Mouse (Mus musculus) stomach, embryonic 14.5 days (tissue): ENCODE results near the gene Ksr2. TPM values are rescaled to one million over a fixed set of nuclear protein-coding genes. Genes with fewer than 3 reads are reported as not detected.

Experiments used
- ATAC-seq: fragments of 200-750 bp; cut with Nextera tagmentation; 2 replicates; pipeline ENCODE4 v1.8.0; 2017; ENCODE audit warnings: low read depth, moderate TSS enrichment; ENCODE audit not compliant: insufficient number of reproducible peaks, insufficient read depth, low FRiP score
- H3K27ac ChIP-seq: fragments of 300-500 bp; sonication (generic); 2 replicates; pipeline ENCODE4 v1.5.1; 2014; ENCODE audit warnings: mild to moderate bottlenecking, low read length, moderate library complexity, mixed read lengths
- H3K27me3 ChIP-seq: fragments of 300-500 bp; sonication (generic); 2 replicates; pipeline ENCODE4 v1.6.1; 2014; ENCODE audit warnings: low read length, control low read depth, mixed read lengths; ENCODE audit not compliant: control insufficient read depth, insufficient read depth
- H3K36me3 ChIP-seq: fragments of 300-500 bp; sonication (generic); 2 replicates; pipeline ENCODE4 v1.6.1; 2014; ENCODE audit warnings: mild to moderate bottlenecking, control low read depth, low read length, moderate library complexity, mixed read lengths; ENCODE audit not compliant: control insufficient read depth, insufficient read depth
- H3K4me1 ChIP-seq: fragments of 300-500 bp; sonication (generic); 2 replicates; pipeline ENCODE4 v1.6.1; 2014; ENCODE audit warnings: low read length, control low read depth, mixed read lengths; ENCODE audit not compliant: control insufficient read depth, insufficient read depth
- H3K4me2 ChIP-seq: fragments of 300-500 bp; sonication (generic); replicated peaks from 2 replicates; pipeline ENCODE4 v1.6.1; 2014; ENCODE audit warnings: low read depth, low read length, control low read depth
- H3K4me3 ChIP-seq: fragments of 300-500 bp; sonication (generic); 2 replicates; pipeline ENCODE4 v1.5.1; 2014; ENCODE audit warnings: low read depth, low read length, control low read depth
- H3K9ac ChIP-seq: fragments of 300-500 bp; sonication (generic); replicated peaks from 2 replicates; pipeline ENCODE4 v1.6.1; 2014; ENCODE audit warnings: low read depth, mild to moderate bottlenecking, control low read depth, low read length, moderate library complexity, mixed read lengths
- H3K9me3 ChIP-seq: fragments of 300-500 bp; sonication (generic); 2 replicates; pipeline ENCODE4 v1.6.1; 2016; ENCODE audit warnings: low read depth, low read length, control low read depth; ENCODE audit not compliant: control insufficient read depth
- WGBS: fragments of 180-500 bp; shearing (Covaris S2); extraction: QIAGEN DNeasy Blood & Tissue Kit; methylation state at CpG from one replicate; pipeline ENCODE4 v1.1.7; 2014; 5-methylcytosine and 5-hydroxymethylcytosine counted together
- polyA plus RNA-seq: library from polyadenylated mRNA; unstranded; fragments of >200 nt; fragmentation: Nextera tagmentation; extraction: Ambion mirVana; gene quantifications from 2 replicates; pipeline ENCODE4 v1.2.1, GENCODE M21; 2014

The Ksr2 gene
- polyA plus RNA-seq, 1 experiment from 2014 or later, result 0.69 TPM

GRCm38 (mm10) chr5:117509511-117510375, 95.9 kb downstream of the Ksr2 start:
- Histone ChIP-seq H3K36me3 (no peaks in the 10 kb centered on the region), H3K27ac (no peak overlapping the region), H3K4me2 (peak overlapping the region; percentile 18; the same call in 1 of the 2 replicates), H3K9ac (no peak overlapping the region), H3K4me1 (no peaks in the 10 kb centered on the region), H3K4me3 (no peak overlapping the region), H3K27me3 (no peaks in the 10 kb centered on the region), H3K9me3 (no peaks in the 10 kb centered on the region)
- WGBS, result 38% methylated on average over 22 of the region's 22 CpGs
- no peak for ATAC-seq

DNA sequence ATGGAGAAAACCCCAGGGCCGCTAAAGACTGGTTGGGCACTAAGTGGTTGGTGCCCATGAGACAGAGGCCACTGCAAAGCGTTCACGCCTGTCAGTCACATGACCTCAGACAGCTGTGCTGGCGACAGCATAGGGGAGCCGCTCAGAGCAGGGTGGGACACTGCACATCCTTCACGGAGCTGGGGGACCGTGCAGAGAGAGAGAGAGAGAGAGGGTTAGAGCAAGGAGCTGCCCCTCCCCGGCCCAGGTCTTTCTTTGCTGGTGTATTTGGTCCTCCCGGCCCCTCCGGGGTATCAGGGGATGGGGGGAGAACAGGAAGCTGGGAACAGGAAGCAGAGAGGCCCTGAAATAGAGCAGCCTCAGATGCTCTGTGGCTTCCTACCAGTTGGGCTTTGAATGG, 97.1 kb downstream of the Ksr2 start:
- no peak overlapping the region for H3K4me2 ChIP-seq
- no peaks in the 10 kb centered on the region for H3K4me1 ChIP-seq
- H3K9me3 ChIP-seq, result no peaks in the 10 kb centered on the region
- no peak overlapping the region for H3K4me3 ChIP-seq
- no peak overlapping the region for H3K9ac ChIP-seq
- no peaks in the 10 kb centered on the region for H3K36me3 ChIP-seq
- WGBS, result 74% methylated on average over 10 of the region's 10 CpGs
- ATAC-seq, result no peak
- no peak overlapping the region for H3K27ac ChIP-seq
- H3K27me3 ChIP-seq, result no peaks in the 10 kb centered on the region

- Histone ChIP-seq H3K36me3 (no peaks in the 10 kb centered on the region), H3K4me2 (no peak overlapping the region), H3K27ac (no peak overlapping the region), H3K4me1 (no peaks in the 10 kb centered on the region), H3K9me3 (no peaks in the 10 kb centered on the region), H3K27me3 (no peaks in the 10 kb centered on the region), H3K9ac (no peak overlapping the region), H3K4me3 (no peak overlapping the region)
- ATAC-seq, result no peak
- 86% methylated on average over 12 of the region's 12 CpGs for WGBS
These were observed 101.6 kb downstream of the Ksr2 start for GRCm38 (mm10) chr5:117515396-117515795.

DNA sequence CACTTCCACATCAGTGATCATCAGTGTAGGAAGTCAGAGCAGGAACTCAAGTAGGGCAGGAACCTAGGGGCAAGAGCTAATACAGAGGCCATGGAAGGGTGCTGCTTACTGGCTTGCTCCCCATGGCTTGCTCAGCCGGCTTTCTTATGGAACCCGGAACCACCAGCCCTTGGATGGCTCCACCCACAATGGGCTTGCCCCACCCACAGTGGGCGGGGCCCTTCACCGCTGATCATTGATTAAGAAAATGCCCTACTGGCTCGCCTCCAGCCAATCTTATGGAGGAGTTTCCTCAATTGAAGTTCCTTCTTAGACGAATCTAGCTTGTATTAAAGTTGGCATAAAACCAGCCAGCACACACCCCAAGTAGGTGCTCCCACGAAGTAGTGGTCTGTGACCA, 102.1 kb downstream of the Ksr2 start:
- Histone ChIP-seq H3K27me3 (no peaks in the 10 kb centered on the region), H3K36me3 (no peaks in the 10 kb centered on the region), H3K9me3 (no peaks in the 10 kb centered on the region), H3K9ac (no peak overlapping the region), H3K4me1 (no peaks in the 10 kb centered on the region), H3K4me3 (no peak overlapping the region), H3K27ac (no peak overlapping the region), H3K4me2 (no peak overlapping the region)
- WGBS, result 66% methylated on average over 7 of the region's 7 CpGs
- no peak for ATAC-seq

DNA sequence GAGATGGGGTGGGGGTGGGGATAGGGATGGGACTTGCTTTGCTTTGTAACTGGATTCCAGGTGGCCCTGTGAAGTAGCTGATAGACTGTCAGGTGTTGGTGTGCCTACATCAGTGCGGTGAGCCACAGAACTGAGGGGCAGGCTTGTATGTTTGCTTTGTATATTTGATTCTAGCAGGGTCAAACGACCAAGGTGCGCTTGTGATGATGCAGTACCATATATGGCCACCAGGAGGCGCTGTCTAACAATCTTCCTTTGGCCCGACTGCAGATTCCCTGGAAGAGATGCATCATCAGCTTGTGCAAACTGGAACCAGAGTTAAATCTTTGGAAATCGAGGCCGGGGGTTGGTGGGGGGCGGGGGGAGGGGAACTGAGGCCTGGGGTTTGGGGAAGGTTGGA, 102.8 kb downstream of the Ksr2 start:
- no peaks in the 10 kb centered on the region for H3K4me1 ChIP-seq
- no peaks in the 10 kb centered on the region for H3K9me3 ChIP-seq
- H3K36me3 ChIP-seq, result no peaks in the 10 kb centered on the region
- H3K4me3 ChIP-seq, result no peak overlapping the region
- ATAC-seq, result no peak
- H3K9ac ChIP-seq, result no peak overlapping the region
- no peak overlapping the region for H3K4me2 ChIP-seq
- no peaks in the 10 kb centered on the region for H3K27me3 ChIP-seq
- H3K27ac ChIP-seq, result no peak overlapping the region
- WGBS, result 5% methylated on average over 8 of the region's 8 CpGs

GRCm38 (mm10) chr5:117519858-117520495, 106.2 kb downstream of the Ksr2 start:
- H3K4me2 ChIP-seq, result 0 out of 2 replicates have a peak overlapping the region, but pooled peaks have one; percentile 2
- ATAC-seq, result no peak
- no peaks in the 10 kb centered on the region for H3K9me3 ChIP-seq
- no peak overlapping the region for H3K4me3 ChIP-seq
- no peaks in the 10 kb centered on the region for H3K27me3 ChIP-seq
- H3K36me3 ChIP-seq, result no peaks in the 10 kb centered on the region
- no peak overlapping the region for H3K27ac ChIP-seq
- no peak overlapping the region for H3K9ac ChIP-seq
- no peaks in the 10 kb centered on the region for H3K4me1 ChIP-seq
- WGBS, result 44% methylated on average over 4 of the region's 4 CpGs

DNA sequence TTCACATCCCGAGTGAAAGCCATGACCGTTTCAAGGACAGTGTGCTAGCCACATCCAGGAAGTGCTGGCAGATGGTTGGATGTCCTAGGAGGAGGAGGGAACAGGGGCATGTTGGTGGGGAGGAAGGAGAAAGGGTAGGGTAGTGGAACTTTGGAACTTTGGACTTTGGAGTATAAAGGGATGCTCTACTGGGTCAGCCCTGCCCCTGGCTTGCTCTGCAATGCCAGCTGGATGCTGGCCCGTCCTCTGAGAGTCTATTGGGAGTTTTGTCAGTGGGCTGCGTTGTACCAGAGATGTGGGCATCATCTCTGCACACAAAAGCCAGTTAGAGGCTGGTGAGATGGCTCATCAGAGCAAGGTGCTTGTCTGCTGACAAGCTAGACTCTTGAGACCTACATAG, 107.4 kb downstream of the Ksr2 start:
- no peak overlapping the region for H3K4me3 ChIP-seq
- no peaks in the 10 kb centered on the region for H3K4me1 ChIP-seq
- H3K9ac ChIP-seq, result no peak overlapping the region
- H3K4me2 ChIP-seq, result no peak overlapping the region
- H3K27me3 ChIP-seq, result no peaks in the 10 kb centered on the region
- no peak overlapping the region for H3K27ac ChIP-seq
- 71% methylated on average over 4 of the region's 4 CpGs for WGBS
- no peaks in the 10 kb centered on the region for H3K36me3 ChIP-seq
- ATAC-seq, result no peak
- no peaks in the 10 kb centered on the region for H3K9me3 ChIP-seq

- ATAC-seq, result no peak
- no peak overlapping the region for H3K4me2 ChIP-seq
- WGBS, result 87% methylated on average over 4 of the region's 4 CpGs
These were observed 107.9 kb downstream of the Ksr2 start for GRCm38 (mm10) chr5:117521701-117522100.

More at GRCm38 (mm10) chr5:117521701-117522100, 107.9 kb downstream of the Ksr2 start:
- no peak overlapping the region for H3K27ac ChIP-seq
- H3K4me3 ChIP-seq, result no peak overlapping the region
- H3K9me3 ChIP-seq, result no peaks in the 10 kb centered on the region
- no peak overlapping the region for H3K9ac ChIP-seq
- H3K27me3 ChIP-seq, result no peaks in the 10 kb centered on the region
- no peaks in the 10 kb centered on the region for H3K36me3 ChIP-seq
- H3K4me1 ChIP-seq, result no peaks in the 10 kb centered on the region
